In the genomic region with DNA sequence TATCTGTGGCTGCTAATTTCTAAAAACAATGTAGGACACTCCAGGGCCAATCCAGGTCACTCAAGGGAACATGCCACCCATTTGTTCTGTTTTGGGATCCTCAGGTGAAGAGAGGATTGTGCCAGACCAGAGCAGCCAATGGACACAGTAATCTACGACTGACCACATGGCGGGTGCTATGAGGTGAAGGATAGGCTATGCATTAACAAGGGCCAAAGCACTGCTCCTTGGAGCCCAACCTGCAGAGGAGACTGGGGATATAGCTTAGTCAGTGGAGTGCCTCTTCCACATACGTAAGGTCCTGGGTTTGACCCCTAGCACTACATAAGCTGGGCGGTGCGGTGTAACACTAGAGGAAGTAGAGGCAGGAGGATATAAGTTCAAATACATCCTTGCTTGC, we compare ENCODE assay signal across 20 mouse cellular contexts.
"Had no signal": no experiment of that assay in that cellular context is flagged by ENCODE, and none has a peak within 500 bp of the region (broad histone marks: within the 10 kb centered on the region; RNA-seq: fewer than 3 reads in every experiment).

No protein-coding gene starts in this region.

- H3K4me1 ChIP-seq: limb, embryonic 12.5 days; limb, embryonic 15.5 days; stomach, embryonic 15.5 days had no signal

- H3K9ac ChIP-seq: limb, embryonic 12.5 days; limb, embryonic 15.5 days; liver, embryonic 14.5 days; liver, postnatal 0 days; lung, embryonic 14.5 days; neural tube, embryonic 13.5 days; stomach, embryonic 15.5 days had no signal

- H3K27ac ChIP-seq: limb, embryonic 12.5 days; limb, embryonic 15.5 days; liver, embryonic 14.5 days; macrophage; neural tube, embryonic 13.5 days; stomach, embryonic 15.5 days had no signal

- H3K4me3 ChIP-seq: limb, embryonic 12.5 days; limb, embryonic 15.5 days; myocyte; neural tube, embryonic 13.5 days; stomach, embryonic 15.5 days had no signal

- H3K9me3 ChIP-seq: limb, embryonic 15.5 days; stomach, embryonic 15.5 days had no signal

- H3K4me2 ChIP-seq: limb, embryonic 12.5 days; limb, embryonic 15.5 days; liver, embryonic 11.5 days; lung, embryonic 14.5 days; neural tube, embryonic 13.5 days; stomach, embryonic 15.5 days had no signal

- H3K36me3 ChIP-seq: limb, embryonic 12.5 days; limb, embryonic 15.5 days; neural tube, embryonic 13.5 days; stomach, embryonic 15.5 days had no signal

- H3K27me3 ChIP-seq: limb, embryonic 12.5 days; limb, embryonic 15.5 days; neural tube, embryonic 13.5 days; stomach, embryonic 15.5 days had no signal

- DNase-seq: kidney, adult 18-20 months; kidney, adult 9 months; kidney, postnatal 14 days; kidney, postnatal 4 days; left cerebral cortex, postnatal 4 days; liver, postnatal 0 days; lung, embryonic 14.5 days; right cerebral cortex, adult 18-20 months; right cerebral cortex, postnatal 14 days; right cerebral cortex, postnatal 4 days; thymus, postnatal 25 days had no signal

- ATAC-seq: intestine, embryonic 16.5 days; liver, postnatal 0 days had no signal
